Mouse (Mus musculus) heart, adult 8-10 months (tissue): Measurements from ENCODE around the gene Mlx. TPM values are rescaled to one million over a fixed set of nuclear protein-coding genes. Genes with fewer than 3 reads are reported as not detected.
"Not testable (repeated sequence)": the region's sequence is repeated elsewhere in the genome, so short reads cannot be mapped to it uniquely, and the experiment has no call there.

ENCODE experiments used
- DNase-seq: peaks from one replicate; pipeline ENCODE4 v3.0.0; 2022; ENCODE audit warnings: low spot score
- total RNA-seq, 4 experiments: library from RNA; stranded (reverse); gene quantifications; 2 replicates each; pipeline ENCODE4 v1.2.4; 2022

Mlx gene
- total RNA-seq, 4 experiments from 2014 or later: 15.5 to 24.4 (median 20.0) TPM

DNA sequence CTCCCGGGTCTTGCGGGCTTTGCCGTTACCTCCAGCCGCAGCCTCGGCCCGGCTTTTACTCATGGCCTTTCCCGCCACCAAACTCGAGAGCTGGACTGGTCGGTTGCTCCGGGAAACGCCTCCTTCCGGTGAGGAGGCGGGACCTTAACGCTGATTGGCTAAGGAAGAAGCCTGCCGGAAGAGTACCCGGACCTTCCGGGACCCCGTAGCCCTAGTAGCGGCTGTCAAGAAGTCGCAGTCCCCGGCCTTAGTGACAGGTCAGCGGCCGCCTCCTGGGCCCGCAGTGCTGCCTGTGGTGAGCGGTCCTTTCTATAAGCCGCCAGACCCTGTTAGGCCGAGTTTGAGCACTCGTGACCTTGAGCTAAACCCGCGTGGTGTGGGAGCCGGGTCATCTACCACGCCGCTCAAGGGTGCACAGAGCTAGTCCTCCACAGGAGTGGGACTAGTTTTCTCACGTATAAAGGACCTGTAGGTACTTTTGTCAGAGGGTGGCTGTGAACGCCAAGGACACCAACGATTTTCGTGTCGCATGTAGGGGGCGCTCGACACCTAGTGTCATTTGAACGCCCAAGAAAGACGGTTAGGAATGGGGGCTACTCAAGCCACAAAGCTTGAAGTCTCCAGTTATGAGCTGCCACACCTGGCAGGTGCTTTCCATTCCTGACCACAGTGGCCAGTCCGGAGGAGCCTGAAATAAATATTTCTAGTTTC lies 8.4 kb downstream of the Mlx start, which contains the start of gene Psmc3ip:
Gene Psmc3ip (minus strand): TSS at position 123 of the 711 bp plus-strand sequence.
- DNase-seq: peak; percentile 97

GRCm38 (mm10) chr11:101098231-101098630 lies 11.2 kb downstream of the Mlx start:
- no peak for DNase-seq

- DNase-seq: no peak
Observed at GRCm38 (mm10) chr11:101103011-101103410, 15.9 kb downstream of the Mlx start.

- DNase-seq: no peak
Observed at GRCm38 (mm10) chr11:101109351-101109750, 22.3 kb downstream of the Mlx start.

DNA sequence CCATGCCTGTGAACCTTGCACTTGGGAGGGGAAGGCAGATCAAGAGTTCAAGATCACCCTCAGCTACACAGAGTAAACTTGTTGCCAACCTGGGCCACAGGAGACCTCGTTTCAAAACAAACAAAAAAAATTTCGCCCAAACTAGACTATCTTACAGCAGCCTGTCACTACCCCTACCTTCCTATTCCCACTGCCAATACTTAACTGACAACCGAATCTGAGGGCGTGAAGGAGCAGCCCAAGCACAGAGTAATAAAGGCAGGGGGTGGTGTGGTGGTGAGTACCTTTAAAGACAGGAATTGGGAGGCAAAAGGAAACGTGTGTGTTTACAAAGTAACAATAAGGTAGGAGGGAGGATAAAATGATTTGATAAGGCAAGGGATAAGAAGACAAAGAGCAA lies 23.6 kb downstream of the Mlx start:
- no peak for DNase-seq

DNA sequence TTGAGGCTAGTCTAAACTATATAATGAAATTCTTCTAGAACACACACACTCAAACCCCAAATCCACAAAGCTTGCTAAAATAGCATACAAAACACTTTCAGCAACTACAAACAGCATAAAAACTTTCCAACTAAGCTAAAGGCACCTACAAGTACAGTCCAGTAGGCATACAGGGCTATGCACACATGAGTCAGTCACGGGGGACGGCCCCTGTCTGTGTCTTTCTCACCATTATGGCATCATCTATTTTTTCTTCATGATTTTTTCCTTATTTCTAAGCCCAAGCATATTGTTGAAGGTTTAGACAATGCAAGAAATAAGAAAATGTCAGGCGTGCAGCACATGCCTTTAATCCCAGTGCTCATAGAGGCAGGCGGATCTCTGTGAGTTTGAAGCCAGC lies 24.1 kb downstream of the Mlx start:
- no peak for DNase-seq

DNA sequence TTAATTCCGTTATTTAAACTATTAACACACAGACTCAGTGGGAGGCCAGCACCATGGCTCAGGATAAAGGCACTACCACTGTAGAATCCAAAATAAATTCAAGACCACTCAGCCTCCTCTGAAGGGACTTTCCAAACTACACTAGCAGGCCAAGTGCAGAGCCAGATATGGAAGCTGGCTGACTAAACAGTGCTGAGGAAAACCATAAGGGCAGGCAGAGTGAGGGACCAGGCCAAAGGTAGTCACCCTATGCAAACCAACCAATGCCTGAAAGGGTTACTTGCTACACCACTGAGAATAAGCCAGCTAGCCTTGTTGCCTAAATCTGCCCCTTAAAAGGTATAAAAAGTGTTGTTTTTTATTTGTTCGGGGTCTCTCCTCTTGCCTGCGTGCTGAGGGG lies 25.1 kb downstream of the Mlx start:
- no peak for DNase-seq

DNA sequence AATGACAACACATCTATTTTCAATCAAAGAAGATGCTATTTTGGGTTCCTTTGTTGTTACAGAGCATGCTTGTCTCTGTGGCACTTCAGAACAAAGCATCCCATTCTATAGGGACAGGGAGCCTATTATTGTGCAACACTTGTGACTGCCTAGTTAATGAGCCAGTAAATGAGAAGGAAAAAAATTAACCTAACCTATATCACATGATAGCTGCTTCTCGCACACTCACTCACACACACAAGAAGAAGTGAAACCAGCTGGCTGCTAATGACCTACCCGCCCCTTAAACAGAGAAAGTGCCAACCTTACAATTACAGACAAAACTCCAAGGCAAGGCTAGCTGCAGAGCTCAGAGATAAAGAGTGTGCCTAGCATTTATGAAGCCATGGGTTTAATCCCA lies 28.5 kb downstream of the Mlx start:
- no peak for DNase-seq

GRCm38 (mm10) chr11:101118105-101118504 lies 31.0 kb downstream of the Mlx start:
- no peak for DNase-seq

GRCm38 (mm10) chr11:101119131-101119760 lies 32.2 kb downstream of the Mlx start:
- DNase-seq: no peak

GRCm38 (mm10) chr11:101119761-101120544 lies 32.9 kb downstream of the Mlx start, which contains the start of the genes Retreg3 and Tubg1:
Retreg3 (minus strand) TSS chr11:101119893.
Tubg1 (plus strand) TSS chr11:101119938.
- peak; percentile 98 for DNase-seq

- DNase-seq: no peak
Observed at GRCm38 (mm10) chr11:101120545-101121188, 33.6 kb downstream of the Mlx start.

- DNase-seq: not testable (repeated sequence)
Observed at GRCm38 (mm10) chr11:101124494-101124893, 37.4 kb downstream of the Mlx start.

- DNase-seq: not testable (repeated sequence)
Observed at GRCm38 (mm10) chr11:101125008-101125407, 37.9 kb downstream of the Mlx start.

DNA sequence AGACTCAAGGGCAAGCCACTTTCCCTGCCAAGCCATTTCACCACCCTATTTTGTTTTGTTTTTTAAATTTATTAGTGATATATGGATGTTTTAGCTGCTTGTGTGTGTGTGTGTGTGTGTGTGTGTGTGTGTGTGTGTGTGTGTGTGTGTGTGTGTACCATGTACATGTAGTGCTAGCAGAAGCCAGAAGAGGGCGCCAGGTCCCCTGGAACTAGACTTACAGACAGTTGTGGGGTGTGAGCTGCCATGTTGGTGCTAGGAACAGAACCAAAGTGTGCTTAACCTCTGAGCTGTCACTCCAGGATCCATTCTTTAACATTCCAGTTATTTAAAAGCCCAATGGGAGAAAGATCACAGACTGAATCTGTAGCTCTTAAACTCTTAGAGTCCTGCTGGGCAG lies 40.0 kb downstream of the Mlx start:
- DNase-seq: no peak

DNA sequence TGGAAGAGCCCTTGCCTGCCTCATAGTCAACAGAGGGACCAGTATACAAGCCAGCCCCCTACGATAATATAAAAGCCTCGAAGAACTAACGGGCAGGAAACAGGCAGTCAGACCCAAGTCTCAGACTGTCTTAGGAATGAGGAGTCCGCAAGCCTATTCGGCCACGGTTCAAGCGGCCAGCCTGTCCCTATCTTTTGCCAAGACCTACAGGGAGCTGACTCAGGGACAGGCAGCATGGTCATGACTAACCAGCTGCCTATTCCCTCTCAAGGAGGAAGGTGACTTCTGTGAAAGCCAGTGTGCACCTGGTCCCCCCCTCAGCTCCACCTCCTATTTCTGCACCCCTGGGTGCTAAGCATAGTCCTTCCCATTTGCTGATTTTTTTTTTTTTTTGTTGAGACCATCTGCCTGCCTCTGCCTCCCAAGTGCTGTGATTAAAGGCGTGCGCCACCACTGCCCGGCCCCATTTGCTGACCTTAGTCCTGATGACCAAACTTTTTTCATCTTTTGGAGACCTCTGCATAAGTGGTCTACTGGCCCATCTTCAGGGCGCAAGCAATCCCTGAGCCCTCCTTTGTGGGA lies 42.0 kb downstream of the Mlx start:
- no peak for DNase-seq

GRCm38 (mm10) chr11:101130056-101130756 lies 43.1 kb downstream of the Mlx start:
- peak; percentile 68 for DNase-seq

DNA sequence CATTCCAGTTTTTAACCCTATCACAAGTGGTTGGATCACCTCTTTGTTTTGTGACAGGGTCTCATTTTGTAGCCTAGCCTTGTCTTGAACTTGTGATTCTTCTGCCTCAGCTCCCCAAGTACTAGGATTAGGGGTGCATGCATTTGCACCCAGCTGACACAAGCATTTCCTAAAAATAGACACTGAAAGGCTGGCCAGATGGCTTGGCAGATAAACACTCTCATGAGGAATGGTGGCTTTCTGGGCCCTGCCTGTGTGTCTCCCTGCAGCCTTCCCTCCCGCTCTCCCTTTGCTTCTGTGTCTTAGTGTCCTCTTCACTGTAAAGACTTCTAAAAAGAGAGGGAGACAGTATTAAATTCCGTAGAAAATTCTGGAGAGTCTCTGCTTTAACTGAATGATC lies 44.1 kb downstream of the Mlx start:
- DNase-seq: no peak

GRCm38 (mm10) chr11:101131701-101132100 lies 44.6 kb downstream of the Mlx start:
- DNase-seq: no peak

GRCm38 (mm10) chr11:101133037-101133436 lies 46.0 kb downstream of the Mlx start:
- no peak for DNase-seq
